Mouse (Mus musculus) cerebellum, adult 2 months (tissue): ENCODE data around the gene Jund.

Source experiments
- CTCF ChIP-seq: fragments of 200-500 bp; IDR thresholded peaks from 2 replicates; pipeline ENCODE4 v1.5.1; 2011; ENCODE audit warnings: low read depth, mild to moderate bottlenecking, control low read depth, low read length, moderate library complexity, borderline replicate concordance; ENCODE audit not compliant: insufficient read depth
- POLR2A ChIP-seq: fragments of 200-500 bp; IDR thresholded peaks from 2 replicates; pipeline ENCODE4 v1.6.1; 2011; ENCODE audit warnings: low read length, control low read depth, borderline replicate concordance; ENCODE audit not compliant: insufficient read depth

- no peak for TF ChIP-seq CTCF
- TF ChIP-seq POLR2A, result no peak
Measured at GRCm38 (mm10) chr8:70663691-70664090, 35.1 kb upstream of the Jund start.
